Mouse (Mus musculus) right cerebral cortex, postnatal 25 days (tissue): ENCODE measurements around the gene Fam129b.
A peak's percentile ranks its signal among the peaks of the same experiment; 100 is the strongest.

ENCODE experiments used
- DNase-seq: peaks from one replicate; pipeline ENCODE4 v3.0.0; 2022

Gene Fam129b

GRCm38 (mm10) chr2:32894097-32894496 is 18.2 kb downstream of the Fam129b start:
- DNase-seq = no peak

GRCm38 (mm10) chr2:32895606-32896106 is 19.7 kb downstream of the Fam129b start:
- DNase-seq = no peak

GRCm38 (mm10) chr2:32896507-32897147 is 20.7 kb downstream of the Fam129b start:
- no peak for DNase-seq

GRCm38 (mm10) chr2:32898983-32899382 is 23.1 kb downstream of the Fam129b start:
- DNase-seq = no peak

- no peak for DNase-seq
These were observed 26.2 kb downstream of the Fam129b start for GRCm38 (mm10) chr2:32902126-32902525.

GRCm38 (mm10) chr2:32903470-32903869 is 27.6 kb downstream of the Fam129b start:
- DNase-seq = no peak

- DNase-seq = no peak
These were observed 28.7 kb downstream of the Fam129b start for GRCm38 (mm10) chr2:32904637-32905036.

GRCm38 (mm10) chr2:32905297-32905696 is 29.4 kb downstream of the Fam129b start:
- DNase-seq = no peak

GRCm38 (mm10) chr2:32907442-32907841 is 31.5 kb downstream of the Fam129b start:
- DNase-seq = no peak

- no peak for DNase-seq
These were observed 32.4 kb downstream of the Fam129b start for GRCm38 (mm10) chr2:32908272-32908671.

GRCm38 (mm10) chr2:32908796-32909195 is 32.9 kb downstream of the Fam129b start:
- no peak for DNase-seq

GRCm38 (mm10) chr2:32911639-32912182 is 35.8 kb downstream of the Fam129b start:
- no peak for DNase-seq

- DNase-seq = peak; percentile 81
These were observed 36.4 kb downstream of the Fam129b start for GRCm38 (mm10) chr2:32912210-32912804.

- no peak for DNase-seq
These were observed 38.4 kb downstream of the Fam129b start for GRCm38 (mm10) chr2:32914362-32914761.

GRCm38 (mm10) chr2:32914896-32915295 is 39.0 kb downstream of the Fam129b start:
- DNase-seq = no peak

- peak; percentile 80 for DNase-seq
These were observed 41.6 kb downstream of the Fam129b start for GRCm38 (mm10) chr2:32917526-32917925.

- no peak for DNase-seq
These were observed 42.5 kb downstream of the Fam129b start for GRCm38 (mm10) chr2:32918391-32918790.

GRCm38 (mm10) chr2:32921235-32921634 is 45.3 kb downstream of the Fam129b start:
- DNase-seq = no peak

- no peak for DNase-seq
These were observed 46.0 kb downstream of the Fam129b start for GRCm38 (mm10) chr2:32921801-32922380.

GRCm38 (mm10) chr2:32922564-32922963 is 46.6 kb downstream of the Fam129b start:
- DNase-seq = no peak

GRCm38 (mm10) chr2:32923551-32924250 is 47.8 kb downstream of the Fam129b start:
- DNase-seq = no peak

GRCm38 (mm10) chr2:32924306-32924844 is 48.5 kb downstream of the Fam129b start:
- no peak for DNase-seq
